Mouse (Mus musculus) lung, embryonic 14.5 days (tissue): ENCODE results near the gene Ubn1. TPM values are rescaled to one million over a fixed set of nuclear protein-coding genes. Genes with fewer than 3 reads are reported as not detected.

Source experiments
- ATAC-seq: fragments of 200-750 bp; cut with Nextera tagmentation; 2 replicates; pipeline ENCODE4 v1.8.0; 2017; ENCODE audit warnings: mild to moderate bottlenecking, moderate TSS enrichment, moderate library complexity; ENCODE audit not compliant: insufficient read depth
- DNase-seq: peaks from one replicate; pipeline ENCODE4 v3.0.0-alpha.2; 2015
- H3K27ac ChIP-seq: fragments of 300-500 bp; sonication (generic); 2 replicates; pipeline ENCODE4 v1.5.1; 2014; ENCODE audit warnings: low read depth, mild to moderate bottlenecking, moderate library complexity
- H3K27me3 ChIP-seq: fragments of 300-500 bp; sonication (generic); 2 replicates; pipeline ENCODE4 v1.6.1; 2014; ENCODE audit warnings: low read length, control low read depth; ENCODE audit not compliant: insufficient read depth
- H3K36me3 ChIP-seq: fragments of 300-500 bp; sonication (generic); 2 replicates; pipeline ENCODE4 v1.6.1; 2014; ENCODE audit warnings: control low read depth; ENCODE audit not compliant: insufficient read depth
- H3K4me1 ChIP-seq: fragments of 300-500 bp; sonication (generic); 2 replicates; pipeline ENCODE4 v1.6.1; 2014; ENCODE audit warnings: antibody characterized with exemption, control low read depth; ENCODE audit not compliant: insufficient read depth
- H3K4me2 ChIP-seq: fragments of 300-500 bp; sonication (generic); 2 replicates; pipeline ENCODE4 v1.6.1; 2014; ENCODE audit warnings: mild to moderate bottlenecking
- H3K4me3 ChIP-seq: fragments of 300-500 bp; sonication (generic); 2 replicates; pipeline ENCODE4 v1.5.1; 2014; ENCODE audit warnings: low read depth, low read length
- H3K9ac ChIP-seq: fragments of 300-500 bp; sonication (generic); 2 replicates; pipeline ENCODE4 v1.6.1; 2014
- H3K9me3 ChIP-seq: fragments of 300-500 bp; sonication (generic); 2 replicates; pipeline ENCODE4 v1.6.1; 2016; ENCODE audit warnings: low read depth, low read length, control low read depth
- CTCF ChIP-seq: IDR thresholded peaks from 2 replicates; pipeline ENCODE4 v1.5.1; 2016; ENCODE audit warnings: antibody characterized with exemption, low read depth
- WGBS: fragments of 180-500 bp; shearing (Covaris S2); extraction: QIAGEN DNeasy Blood & Tissue Kit; methylation state at CpG from one replicate; pipeline ENCODE4 v1.1.7; 2014; 5-methylcytosine and 5-hydroxymethylcytosine counted together
- polyA plus RNA-seq: library from polyadenylated mRNA; unstranded; fragments of >200 nt; fragmentation: Nextera tagmentation; extraction: Ambion mirVana; gene quantifications from 2 replicates; pipeline ENCODE4 v1.2.1, GENCODE M21; 2014

Ubn1 gene
- polyA plus RNA-seq, 1 experiment from 2014 or later, result 27.3 TPM

DNA sequence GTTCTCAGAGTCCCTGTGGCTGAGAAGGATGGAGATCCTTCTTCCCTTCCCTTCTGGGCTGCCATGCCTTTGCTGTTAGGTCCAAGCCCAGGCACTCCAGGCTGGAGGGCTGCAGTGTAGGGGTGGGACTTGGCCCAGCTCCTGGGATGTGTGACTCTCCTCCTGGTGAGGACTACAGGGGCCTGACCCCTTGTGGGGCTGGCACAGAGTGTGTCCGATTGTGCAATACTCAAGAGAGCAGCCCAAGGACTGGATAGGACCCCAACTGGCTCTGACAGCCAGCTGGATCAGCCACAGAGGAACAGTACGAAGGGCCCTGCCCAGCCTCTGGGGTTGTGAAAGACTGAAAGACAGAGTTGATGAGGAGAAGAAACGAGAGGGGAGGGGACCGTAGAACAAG is 80.9 kb downstream of the Ubn1 start:
- no peak; the same call in 1 of the 2 replicates for TF ChIP-seq CTCF
- ATAC-seq (peak; percentile 86), DNase-seq (peak; percentile 84)
- whole genome bisulfite sequencing, result 13% methylated on average over 4 of the region's 4 CpGs
- Histone ChIP-seq H3K4me3 (peak overlapping the region; percentile 43; the same call in 1 of the 2 replicates), H3K9ac (no peak overlapping the region), H3K4me1 (peaks cover 7% of the 10 kb centered on the region; the same call in 1 of the 2 replicates), H3K4me2 (peak overlapping the region; percentile 61), H3K27me3 (peaks cover 43% of the 10 kb centered on the region), H3K36me3 (no peaks in the 10 kb centered on the region), H3K27ac (no peak overlapping the region), H3K9me3 (no peaks in the 10 kb centered on the region)

DNA sequence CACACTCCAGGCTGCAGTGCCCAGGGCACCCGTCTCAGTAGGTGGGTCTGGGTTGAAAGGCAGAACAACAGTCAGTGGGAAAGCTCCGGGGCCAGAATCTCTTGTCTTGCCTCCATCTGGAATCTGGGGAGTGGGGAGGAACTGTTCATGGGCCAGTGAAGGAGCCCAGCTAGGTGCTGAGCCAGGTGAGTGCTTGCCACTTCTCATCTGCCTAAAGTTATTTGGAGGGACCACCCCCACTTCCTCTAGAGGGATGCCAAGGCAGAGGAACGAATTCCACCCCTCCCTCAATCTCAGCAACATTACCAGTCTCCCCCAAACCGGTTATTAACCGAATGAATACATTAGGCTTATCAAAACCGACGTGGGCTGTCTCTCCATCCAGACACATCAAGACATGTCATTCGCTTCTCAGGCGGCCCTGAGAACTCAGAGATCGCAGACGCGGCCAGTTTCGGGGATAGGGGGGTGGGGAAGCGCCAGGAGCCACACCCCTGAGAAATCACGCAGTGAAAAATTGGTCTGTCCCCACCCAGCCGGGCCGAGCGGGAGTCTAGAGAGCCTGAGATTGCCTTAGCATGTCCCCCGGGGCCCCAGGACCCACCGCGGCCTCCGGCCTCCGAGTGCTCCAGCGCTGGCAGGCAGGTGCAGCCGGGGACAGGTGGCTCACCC is 81.5 kb downstream of the Ubn1 start:
- no peak for DNase-seq
- no peaks in the 10 kb centered on the region for H3K9me3 ChIP-seq
- peak overlapping the region; percentile 47 for H3K9ac ChIP-seq
- peak overlapping the region; percentile 43 for H3K4me3 ChIP-seq
- peak overlapping the region; percentile 61 for H3K4me2 ChIP-seq
- peaks cover 12% of the 10 kb centered on the region; the same call in 1 of the 2 replicates for H3K4me1 ChIP-seq
- WGBS, result 3% methylated on average over 25 of the region's 25 CpGs
- no peak overlapping the region for H3K27ac ChIP-seq
- peaks cover 43% of the 10 kb centered on the region for H3K27me3 ChIP-seq
- H3K36me3 ChIP-seq, result no peaks in the 10 kb centered on the region
- no peak for TF ChIP-seq CTCF
- no peak for ATAC-seq

DNA sequence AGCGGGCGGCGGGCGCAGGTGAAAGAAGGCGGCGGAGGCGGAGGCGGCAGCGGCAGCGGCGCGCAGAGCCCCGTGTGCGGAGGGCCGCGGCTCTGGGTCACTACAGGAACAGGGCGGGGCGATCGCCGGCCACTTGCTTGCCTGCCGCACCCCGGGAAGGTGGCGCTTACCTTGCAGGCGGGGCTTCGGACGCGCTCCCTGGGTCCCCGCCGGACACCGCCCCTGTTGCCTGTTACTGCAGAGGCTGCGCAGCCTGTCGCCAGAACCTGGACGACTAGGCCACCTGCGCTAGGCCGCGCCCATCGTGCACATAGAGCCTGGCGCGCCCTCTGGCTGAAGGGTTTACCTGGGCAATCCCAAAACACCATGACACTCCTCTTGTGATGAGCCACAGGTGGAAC is 82.5 kb downstream of the Ubn1 start, which contains the start of gene Ppl:
Ppl (minus strand) TSS at position 21 of the 401 bp plus-strand sequence.
- Histone ChIP-seq H3K27me3 (peaks cover 43% of the 10 kb centered on the region), H3K36me3 (no peaks in the 10 kb centered on the region), H3K9ac (peak within 1 kb of the TSS; percentile 47), H3K4me3 (peak within 1 kb of the TSS; percentile 43), H3K4me2 (peak within 1 kb of the TSS; percentile 61), H3K27ac (no peak within 1 kb of the TSS), H3K4me1 (peaks cover 15% of the 10 kb centered on the region; the same call in 1 of the 2 replicates), H3K9me3 (no peaks in the 10 kb centered on the region)
- ATAC-seq (peak; percentile 39; the same call in 1 of the 2 replicates), DNase-seq (peak; percentile 75)
- WGBS, result 2% methylated on average over 35 of the region's 39 CpGs
- TF ChIP-seq CTCF, result peak; percentile 51

DNA sequence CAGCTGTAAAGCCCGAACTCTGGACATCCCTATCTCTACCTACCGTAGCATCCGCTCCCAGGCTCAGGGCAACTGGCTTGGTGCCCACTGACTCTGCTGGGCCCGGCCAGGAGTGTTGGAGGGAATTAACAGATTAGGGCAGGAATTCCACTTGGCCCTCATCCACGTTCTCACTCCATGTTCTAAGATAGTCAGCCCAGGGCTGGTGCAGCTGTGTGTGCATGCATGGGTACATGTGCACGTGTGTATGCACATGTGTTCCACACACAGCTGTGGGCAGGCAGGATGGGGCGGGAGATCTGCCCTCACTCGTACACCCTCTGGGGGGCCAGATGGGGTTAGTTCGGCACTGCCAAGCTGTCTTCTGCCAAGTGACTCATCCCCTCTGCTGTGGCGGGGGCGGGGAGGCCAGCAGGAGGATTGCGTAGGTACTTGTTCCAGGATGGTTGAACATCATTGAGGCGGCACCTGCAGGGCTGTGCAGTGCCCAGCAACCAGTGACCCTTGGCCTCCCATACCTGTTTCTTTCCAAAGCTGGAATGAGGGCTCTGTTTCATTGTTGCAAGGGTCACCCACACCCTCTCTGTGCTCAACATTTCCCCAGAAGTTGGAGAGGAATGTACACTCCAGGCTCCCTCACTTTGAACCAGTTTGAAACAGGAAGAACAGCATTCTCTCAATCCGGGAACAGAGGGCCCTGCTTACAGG is 84.9 kb downstream of the Ubn1 start:
- no peak overlapping the region for H3K4me2 ChIP-seq
- no peak overlapping the region for H3K9ac ChIP-seq
- 55% methylated on average over 14 of the region's 14 CpGs for WGBS
- peaks cover 40% of the 10 kb centered on the region for H3K27me3 ChIP-seq
- H3K27ac ChIP-seq, result peak overlapping the region; percentile 40; the same call in 1 of the 2 replicates
- H3K4me1 ChIP-seq, result peaks cover 15% of the 10 kb centered on the region; the same call in 1 of the 2 replicates
- H3K4me3 ChIP-seq, result no peak overlapping the region
- ATAC-seq (no peak), DNase-seq (peak; percentile 46)
- no peaks in the 10 kb centered on the region for H3K9me3 ChIP-seq
- H3K36me3 ChIP-seq, result no peaks in the 10 kb centered on the region
- TF ChIP-seq CTCF, result no peak

DNA sequence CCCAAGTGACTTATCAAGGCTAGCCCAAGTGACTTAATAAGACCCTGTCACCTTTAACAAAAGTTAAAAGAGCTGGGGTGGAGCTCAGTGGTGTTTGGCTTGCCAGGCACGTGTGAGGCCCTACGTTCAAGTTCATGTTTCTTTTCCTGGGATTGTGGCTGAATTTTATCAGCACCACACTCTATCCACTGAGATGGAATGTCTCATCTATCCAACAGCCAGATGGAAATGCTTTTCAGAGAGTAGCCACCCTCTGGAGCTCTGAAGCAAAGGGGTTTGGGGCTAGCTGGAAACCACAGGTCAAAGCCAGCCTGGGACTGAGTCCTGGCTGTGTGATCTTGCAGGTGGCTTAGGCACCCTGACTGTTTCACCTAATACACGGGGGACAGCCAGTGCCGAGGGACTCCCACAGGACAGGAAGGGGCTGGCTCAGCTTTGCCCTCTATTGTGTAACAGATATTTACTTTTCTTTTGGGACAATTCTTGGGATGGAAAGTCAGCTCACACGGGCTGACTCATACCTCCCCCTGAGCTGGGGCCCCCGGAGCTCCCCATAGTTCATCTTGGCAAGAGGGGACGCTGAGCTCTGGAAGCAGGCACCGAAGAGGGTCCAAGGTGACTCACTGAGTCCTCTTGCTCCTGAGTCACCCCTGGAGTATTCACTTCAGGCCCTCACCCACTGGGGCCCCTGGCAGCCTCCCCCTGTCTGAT is 85.8 kb downstream of the Ubn1 start:
- Histone ChIP-seq H3K4me1 (peaks cover 12% of the 10 kb centered on the region; the same call in 1 of the 2 replicates), H3K9ac (no peak overlapping the region; the same call in 1 of the 2 replicates), H3K27ac (peak overlapping the region; percentile 40), H3K4me2 (no peak overlapping the region), H3K4me3 (no peak overlapping the region), H3K9me3 (no peaks in the 10 kb centered on the region), H3K27me3 (peaks cover 33% of the 10 kb centered on the region), H3K36me3 (no peaks in the 10 kb centered on the region)
- 42% methylated on average over 8 of the region's 8 CpGs for WGBS
- ATAC-seq, result no peak
- TF ChIP-seq CTCF, result no peak
- DNase-seq, result no peak

Other genes with a start within 250 kb of the Ubn1 start
- 1.0 and 1.1 TPM in 2 replicates for gene 4930562C15Rik, start 214.6 kb upstream of the Ubn1 start, polyA plus RNA-seq
- 38.7 and 39.3 TPM in 2 replicates for gene Ubald1, start 169.7 kb upstream of the Ubn1 start, polyA plus RNA-seq
- 88.0 and 88.8 TPM in 2 replicates for gene Mgrn1, start 163.8 kb upstream of the Ubn1 start, polyA plus RNA-seq
- gene Nudt16l1, start 111.3 kb upstream of the Ubn1 start, polyA plus RNA-seq, result 145 and 154 TPM in 2 replicates
- 49.3 and 53.1 TPM in 2 replicates for gene Anks3, start 85.9 kb upstream of the Ubn1 start, polyA plus RNA-seq
- 0.14 and 0.20 TPM in 2 replicates for gene Sept12, start 52.2 kb upstream of the Ubn1 start, polyA plus RNA-seq
- gene Smim22, start 42.8 kb upstream of the Ubn1 start, polyA plus RNA-seq, result 13.5 and 15.8 TPM in 2 replicates
- 53.5 and 59.9 TPM in 2 replicates for gene Rogdi, start 36.5 kb upstream of the Ubn1 start, polyA plus RNA-seq
- gene Glyr1, start 194 bp upstream of the Ubn1 start, polyA plus RNA-seq, result 112 and 117 TPM in 2 replicates
- 3.7 and 4.7 TPM in 2 replicates for gene Ppl, start 82.4 kb downstream of the Ubn1 start, polyA plus RNA-seq
- 0.49 and 0.86 TPM in 2 replicates for gene Sec14l5, start 97.1 kb downstream of the Ubn1 start, polyA plus RNA-seq
- 20.8 and 23.3 TPM in 2 replicates for gene Nagpa, start 154.0 kb downstream of the Ubn1 start, polyA plus RNA-seq
- 3.4 and 4.5 TPM in 2 replicates for gene AU021092, start 172.2 kb downstream of the Ubn1 start, polyA plus RNA-seq
- 32.0 and 32.9 TPM in 2 replicates for gene Alg1, start 183.6 kb downstream of the Ubn1 start, polyA plus RNA-seq
- 27.2 and 28.4 TPM in 2 replicates for gene Eef2kmt, start 205.9 kb downstream of the Ubn1 start, polyA plus RNA-seq